Mouse (Mus musculus): Measurements from ENCODE around the gene Mks1.

The Mks1 gene

DNA sequence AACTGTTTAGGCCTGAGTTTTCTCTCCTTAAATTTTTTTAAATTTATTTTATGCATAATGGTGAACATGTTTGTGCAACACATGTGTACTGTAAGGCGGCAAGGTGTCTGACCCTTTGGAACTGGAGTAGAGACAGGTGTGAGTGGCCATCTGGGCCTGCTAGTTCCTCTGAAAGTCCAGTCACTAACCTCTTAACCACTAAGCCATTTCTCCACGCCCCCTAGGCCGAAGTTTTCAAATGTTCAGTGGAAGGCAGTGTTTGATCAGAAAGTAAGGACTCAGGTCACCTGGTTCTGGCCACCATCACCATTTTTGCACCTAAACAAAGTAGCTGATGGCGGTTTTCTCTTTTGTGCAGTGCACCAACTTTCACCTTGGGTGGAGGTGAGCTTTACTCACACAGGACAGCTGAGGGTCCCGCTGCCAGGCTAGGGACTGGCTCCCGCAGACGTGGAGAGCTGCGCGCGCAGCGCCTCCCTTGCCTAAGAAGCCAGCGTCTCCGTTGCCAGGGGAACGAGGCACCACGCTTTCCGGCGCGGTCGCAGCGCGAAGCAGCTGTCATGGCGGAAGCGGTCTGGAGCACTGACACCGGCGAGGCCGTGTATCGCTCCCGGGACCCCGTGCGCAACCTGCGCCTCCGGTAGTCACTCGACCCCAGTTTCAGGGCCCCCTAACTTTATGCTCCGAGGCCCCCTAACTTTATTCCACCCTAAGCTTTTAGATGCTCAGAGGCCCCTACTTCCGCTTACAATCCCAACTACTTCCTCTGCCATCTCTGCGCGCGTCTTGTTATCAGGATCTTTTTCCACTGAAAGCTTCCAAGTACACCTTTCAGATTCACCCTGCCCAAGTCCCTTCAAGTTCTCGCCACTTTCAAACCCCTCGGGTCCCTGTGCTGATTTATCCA, at the start of gene Mks1:
Gene Mks1, plus strand, starts transcription at position 526 of the 907 bp plus-strand sequence.
- DNase-seq: peak; percentile 96 to 97

DNA sequence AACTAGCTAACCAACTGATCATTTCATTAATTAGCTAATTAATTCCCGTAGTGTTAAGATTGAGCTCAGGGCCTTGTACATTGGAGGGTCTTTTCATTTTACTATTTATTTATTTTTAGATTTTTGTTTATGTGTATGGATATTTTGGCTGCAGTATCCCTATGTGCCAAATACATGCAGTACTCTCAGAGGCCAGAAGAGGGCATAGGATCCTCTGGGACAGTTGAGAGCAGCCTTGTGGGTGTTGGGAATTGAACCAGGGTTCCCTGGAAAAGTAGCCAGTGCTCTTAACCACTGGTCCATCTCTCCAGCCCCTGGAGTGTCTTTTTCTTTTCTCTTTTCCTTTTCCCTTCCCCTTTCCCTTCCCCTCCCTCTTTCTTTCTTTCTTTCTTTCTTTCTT, 47.6 kb upstream of the Mks1 start:
- peak; percentile 18 to 32 for DNase-seq

DNA sequence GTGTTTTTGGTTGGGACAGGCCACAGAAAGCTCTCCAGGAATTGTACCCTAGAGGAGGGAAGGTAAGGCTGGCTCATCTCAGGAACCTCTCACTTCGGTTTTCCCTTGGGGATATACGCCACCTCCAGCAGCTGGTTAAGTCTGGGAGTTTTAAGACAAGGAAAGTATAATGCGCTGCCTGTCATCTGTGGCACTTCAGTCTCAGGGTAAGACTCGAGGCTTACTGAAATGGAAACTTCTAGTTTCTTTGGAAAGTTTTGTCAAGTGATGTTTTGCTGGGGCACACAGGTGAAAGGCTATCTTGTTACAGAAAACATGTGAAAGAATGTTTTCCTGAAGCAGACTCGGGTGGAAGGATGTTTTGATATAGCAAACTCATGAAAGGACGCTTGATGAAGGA, 45.6 kb upstream of the Mks1 start:
- DNase-seq: no peak

DNA sequence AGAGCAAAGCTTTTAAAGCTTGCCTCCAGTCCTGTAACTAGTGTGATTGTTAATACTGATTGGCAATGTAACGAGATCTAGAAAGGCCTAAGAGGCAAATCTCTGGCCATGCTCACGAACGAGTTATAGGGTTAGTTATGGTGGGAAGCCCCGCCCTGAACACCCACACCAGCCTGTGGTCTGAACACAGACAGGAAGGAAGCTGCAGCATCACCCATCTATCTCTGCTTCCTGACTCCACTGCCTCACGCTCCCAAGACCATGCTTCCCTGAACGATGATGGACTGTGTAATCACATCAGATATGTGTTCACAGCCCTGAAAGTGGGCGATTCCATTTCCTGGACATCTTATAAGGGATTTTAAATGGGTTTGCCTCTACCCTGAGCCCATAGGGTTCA, 44.8 kb upstream of the Mks1 start:
- DNase-seq: no peak

DNA sequence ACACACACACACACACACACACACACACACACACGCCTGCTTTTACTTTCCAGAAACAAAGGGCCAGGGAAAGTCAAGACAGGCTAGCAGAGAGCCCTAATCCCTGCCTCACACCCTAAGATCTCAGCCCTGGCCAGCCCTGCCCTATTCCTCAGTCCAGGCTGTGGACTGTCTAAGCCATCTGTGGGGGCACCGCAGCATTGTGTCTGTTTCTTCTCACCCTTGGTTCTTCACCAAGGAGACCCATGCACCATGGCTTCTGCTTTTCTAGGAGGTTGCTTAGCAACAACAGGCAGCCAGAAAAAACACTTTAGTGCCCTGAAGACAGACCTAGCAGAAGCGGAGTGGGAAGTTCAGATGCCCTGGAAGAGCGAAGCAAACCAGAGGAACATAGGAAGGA, 41.6 kb upstream of the Mks1 start:
- no peak for DNase-seq

DNA sequence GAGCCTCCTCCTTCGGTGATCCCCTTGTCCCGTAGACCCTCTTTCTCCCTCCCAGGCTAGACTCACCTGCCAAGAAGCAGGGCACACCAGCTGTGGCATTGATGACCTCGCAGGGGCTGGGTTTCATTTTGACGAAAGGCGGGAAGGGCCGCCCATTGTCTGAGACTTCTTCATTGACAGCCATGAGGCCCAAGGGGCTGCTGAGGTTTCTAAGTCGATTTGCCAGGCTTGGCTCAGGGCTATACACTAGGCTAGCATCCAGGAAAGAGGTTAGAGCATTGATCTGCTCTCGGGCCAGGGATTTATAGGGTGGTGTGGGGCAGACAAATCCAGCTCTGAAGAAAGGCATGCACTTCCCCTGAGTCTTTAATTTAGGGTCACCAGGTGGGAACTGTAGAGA, 38.2 kb upstream of the Mks1 start:
- DNase-seq: no peak

DNA sequence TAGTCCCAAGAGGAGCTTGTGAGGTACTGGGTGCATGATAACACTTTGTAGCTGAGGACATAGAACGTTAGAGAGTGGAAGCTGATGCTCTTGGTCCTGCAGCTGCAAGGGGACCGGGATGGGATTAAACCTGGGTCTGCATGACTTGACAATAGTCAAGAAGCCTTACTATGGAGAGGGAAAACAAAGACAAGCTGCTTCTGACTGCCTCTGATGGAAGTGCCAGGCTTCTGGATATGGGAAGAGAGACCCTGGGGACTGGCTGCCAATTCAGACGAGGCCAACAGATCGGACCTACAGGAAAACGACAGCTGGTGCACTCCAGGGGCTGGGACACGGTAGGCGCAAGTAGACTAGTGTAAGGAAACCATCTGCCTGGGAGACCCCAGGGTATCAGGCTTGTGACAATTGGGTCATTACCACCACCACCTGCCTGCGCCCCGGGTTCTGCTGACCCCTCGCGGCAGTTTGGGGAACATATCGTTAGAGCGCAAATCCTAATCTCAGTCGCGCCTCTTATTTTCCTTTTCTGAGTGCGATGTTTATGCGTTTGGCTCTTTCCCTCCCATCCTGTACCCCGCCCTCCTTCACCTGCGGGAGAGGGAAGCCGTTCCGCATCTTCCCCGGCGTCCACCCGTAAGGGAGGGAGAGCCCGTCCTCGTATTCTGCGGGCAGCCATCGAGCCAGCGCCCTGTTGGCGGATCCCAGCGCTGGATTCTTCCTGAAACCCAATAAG, 36.1 kb upstream of the Mks1 start:
- DNase-seq: peak; percentile 63 to 68

DNA sequence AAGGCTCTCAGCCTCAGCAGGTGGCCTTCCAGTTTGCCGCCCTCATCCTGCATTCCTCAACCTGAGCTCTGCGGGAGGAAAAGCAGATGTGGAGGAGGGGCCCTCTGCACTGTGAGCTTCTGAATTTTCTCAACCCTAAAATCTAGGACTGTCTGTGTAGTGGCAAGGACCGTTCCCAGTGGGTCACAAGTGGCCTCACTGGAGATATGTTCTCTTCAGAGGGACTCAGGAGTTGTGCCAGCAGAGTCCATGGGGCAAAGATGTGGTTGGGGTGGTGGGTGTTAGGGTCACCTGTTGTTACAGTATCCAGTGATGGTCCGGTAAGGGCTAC, 35.6 kb upstream of the Mks1 start:
- no peak for DNase-seq

DNA sequence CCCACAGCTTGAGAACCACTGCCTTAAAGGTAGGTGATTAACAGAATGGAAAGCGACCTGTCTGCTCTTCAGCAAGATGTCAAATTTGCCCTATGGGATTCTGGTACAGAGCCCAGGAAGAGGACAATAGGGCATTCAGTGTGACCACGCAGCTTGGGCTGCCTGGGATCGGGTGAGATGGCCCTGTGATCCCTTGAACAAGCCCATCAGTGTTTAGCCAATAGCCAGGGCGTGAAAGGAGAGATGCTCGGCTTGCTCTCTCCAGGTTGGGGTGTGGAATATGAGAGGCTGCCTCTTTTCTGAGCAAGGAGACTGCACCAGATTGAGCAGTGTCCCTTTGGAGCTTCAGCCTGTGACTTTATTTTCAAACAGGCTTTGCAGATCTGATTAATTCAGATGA, 31.5 kb upstream of the Mks1 start:
- DNase-seq: no peak

DNA sequence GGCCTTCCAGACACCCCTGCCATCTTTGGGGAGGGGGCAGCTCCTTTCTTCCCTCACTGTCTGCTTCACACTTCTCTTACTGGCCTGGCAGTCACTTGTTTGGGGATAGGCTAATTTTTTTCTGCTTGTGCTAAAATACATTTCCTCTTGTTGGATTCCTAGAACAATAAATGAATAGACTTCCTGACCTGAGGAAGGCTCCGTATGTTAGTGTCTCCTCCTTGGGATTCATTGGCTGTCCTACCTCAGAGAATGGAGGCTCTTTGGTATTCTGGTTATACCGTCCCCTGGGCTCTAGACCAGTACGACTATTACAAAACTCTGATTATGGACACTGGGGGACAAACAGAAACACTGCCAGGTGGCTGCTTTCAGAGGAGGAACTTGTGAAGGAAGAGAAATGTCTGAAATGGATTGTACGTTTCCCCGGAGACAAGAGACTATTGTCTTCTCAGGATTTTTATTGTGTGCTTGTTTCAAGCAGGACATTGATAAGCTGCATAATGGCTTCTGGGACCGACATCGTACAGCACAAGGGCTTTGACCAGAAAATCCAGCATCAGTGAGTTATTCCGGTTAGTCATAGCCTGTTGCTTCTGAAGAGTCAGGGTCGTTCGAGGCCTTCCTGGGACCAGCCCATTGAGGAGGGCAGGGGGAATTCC, 24.6 kb upstream of the Mks1 start, which contains the start of gene Lpo:
Gene Lpo, minus strand, starts transcription at position 51 of the 662 bp plus-strand sequence.
- no peak for DNase-seq

DNA sequence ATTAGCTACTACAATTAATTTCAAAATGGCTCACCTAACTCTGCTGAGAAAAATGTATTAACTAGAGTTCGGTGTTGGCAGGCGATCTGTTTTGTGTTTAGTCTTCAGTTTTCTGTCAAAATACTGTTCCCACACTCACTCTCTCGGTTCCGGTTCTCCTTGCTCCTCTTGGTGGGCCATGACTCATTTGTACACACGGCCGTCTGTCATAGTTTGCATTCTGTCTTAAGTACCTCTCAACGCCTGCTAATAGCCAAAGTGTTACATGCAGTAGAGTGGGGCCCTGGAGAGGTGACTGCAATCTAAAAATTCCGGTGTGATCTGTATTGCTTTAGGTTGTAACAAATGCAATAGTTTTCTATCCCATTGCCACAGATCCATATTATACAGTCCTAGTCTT, 12.3 kb upstream of the Mks1 start:
- no peak for DNase-seq

DNA sequence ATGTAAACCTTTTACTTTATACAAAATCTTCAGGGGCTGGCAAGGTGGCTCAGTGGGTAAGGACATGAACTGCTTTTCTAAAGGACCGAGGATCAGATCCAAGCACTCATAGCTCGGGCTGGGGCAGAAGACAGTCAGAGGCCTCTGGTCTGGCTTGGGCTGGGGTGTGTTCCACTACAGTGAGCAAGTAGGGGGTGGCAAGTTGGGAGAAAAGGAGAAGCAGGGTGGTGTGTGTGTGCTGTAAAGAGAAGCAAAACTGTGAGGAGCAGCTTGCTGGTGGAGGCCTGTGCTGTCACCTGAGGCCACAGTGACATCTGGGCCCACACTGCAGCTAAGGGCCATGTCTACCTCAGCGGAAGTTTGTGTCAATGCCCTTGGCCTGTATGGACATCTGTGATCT, 11.6 kb upstream of the Mks1 start:
- DNase-seq: no peak

DNA sequence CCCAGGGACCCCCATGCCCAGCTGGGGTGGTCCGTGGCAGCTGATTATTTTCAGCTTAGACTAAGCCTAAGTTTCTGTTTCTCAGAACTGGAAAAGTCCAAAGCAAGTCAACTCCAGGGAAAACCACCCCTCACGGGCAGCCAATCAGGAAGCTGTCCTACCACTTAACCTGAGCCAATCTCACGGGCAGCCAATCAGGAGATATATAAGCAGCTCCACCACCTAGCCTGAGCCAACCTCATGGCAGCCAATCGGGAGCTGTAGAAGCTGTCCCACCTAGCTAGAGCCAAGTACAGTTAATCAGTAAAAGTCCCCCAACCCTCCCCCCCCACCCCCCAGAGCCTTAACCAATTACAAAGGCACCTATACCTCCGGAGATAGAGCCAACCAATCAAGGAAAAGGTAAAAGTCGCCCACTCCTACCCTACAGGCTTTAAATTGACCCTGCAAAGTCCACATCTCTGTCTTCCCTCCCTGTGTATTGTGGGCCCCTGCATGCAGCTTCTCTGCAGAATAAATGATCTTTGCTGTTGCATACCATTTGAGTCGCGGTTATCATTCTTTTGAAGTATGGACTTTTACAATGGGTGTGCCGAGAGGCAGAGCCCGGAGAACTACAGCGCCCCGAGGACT, 5.9 kb upstream of the Mks1 start:
- no peak for DNase-seq

DNA sequence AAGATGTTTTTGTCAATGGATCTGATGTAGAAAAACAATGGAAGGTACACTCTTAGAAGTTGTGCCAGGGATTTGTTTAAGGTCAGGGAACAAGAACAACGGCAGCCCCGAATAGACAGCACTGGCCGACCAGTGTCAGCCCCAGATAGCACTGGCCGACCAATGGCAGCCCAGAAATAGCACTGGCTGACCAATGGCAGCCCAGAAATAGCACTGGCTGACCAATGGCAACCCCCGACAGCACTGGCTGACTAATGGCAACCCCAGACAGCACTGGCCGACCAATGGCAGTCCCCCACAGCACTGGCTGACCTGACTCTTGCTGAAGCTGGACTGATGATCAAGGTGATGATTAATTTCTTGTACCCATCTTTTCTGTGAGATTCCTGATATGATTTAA, 5.1 kb upstream of the Mks1 start:
- DNase-seq: no peak

DNA sequence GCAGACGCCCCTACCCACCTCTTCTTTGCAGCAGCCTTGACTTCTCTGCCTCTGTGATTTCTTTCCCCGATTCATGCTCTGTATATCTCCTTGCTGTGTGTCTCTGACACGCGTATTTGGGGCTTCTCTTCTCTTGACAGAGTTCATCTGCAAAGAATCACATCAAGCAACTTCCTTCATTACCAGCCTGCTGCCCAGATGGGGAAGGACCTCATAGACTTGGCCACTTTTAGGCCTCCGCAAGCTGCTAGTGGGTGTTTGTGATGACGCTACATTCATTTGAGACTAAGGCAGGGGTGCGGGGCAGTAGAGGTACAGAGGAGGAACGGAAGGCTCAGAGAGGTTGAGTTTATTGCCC, 561 bp downstream of the Mks1 start:
- no peak for DNase-seq

DNA sequence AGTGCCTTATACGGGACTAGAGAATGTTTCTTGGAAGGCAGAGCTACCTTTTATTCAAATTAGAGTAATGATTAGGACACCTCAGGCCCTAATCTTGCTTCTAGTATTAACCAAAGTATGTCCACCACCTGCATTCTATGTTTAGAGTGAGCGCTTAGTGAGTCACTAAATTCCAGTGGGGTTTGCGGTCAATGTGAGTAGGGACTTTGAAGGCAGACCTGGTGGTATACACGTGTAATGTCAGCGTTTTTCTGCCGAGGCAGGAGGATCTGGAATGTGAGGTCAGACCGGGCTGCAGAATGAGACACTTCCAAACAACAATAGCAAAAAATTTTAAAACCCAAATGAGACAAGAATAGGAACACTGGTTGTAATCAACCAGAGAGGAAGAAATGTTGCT, 1.5 kb downstream of the Mks1 start:
- no peak for DNase-seq

DNA sequence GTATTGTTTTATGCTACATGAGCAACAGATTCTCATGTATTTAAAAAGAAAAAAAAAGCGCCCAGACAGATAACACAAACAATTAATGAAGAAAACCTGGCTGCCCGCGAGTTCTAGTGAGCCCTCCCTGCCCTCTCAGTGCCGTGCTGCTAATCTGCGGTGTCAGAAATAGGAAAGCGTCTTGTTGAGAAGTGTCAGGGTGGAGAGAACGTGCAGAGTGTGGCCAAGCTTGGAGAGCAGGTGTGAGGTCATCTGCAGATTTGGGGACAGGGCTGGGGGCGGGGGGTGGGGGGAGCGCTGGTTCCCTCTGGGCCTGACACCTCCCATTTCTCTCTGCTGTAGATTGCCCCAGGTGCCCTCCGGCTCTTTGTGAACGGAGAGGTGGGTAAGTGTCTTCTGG, 6.3 kb downstream of the Mks1 start:
- no peak for DNase-seq

DNA sequence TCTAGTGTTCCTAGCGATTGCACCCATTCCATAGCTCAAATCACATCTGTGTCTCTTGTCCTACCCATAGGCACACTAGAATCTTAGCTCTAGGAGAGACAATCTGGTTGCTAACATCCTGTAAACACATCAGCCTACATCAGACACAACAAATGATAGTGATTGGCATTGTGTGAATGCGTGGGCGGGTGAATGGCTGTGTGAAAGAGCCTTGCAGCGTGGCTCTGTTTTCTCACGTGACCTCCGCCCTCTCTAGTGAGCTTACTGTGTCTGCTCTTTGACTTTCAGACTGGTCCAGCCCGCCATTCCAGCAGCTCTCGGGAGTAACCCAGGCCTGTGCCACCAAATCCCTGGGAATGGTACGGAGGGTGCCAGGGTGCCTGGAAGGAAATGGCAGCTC, 7.4 kb downstream of the Mks1 start:
- DNase-seq: no peak

DNA sequence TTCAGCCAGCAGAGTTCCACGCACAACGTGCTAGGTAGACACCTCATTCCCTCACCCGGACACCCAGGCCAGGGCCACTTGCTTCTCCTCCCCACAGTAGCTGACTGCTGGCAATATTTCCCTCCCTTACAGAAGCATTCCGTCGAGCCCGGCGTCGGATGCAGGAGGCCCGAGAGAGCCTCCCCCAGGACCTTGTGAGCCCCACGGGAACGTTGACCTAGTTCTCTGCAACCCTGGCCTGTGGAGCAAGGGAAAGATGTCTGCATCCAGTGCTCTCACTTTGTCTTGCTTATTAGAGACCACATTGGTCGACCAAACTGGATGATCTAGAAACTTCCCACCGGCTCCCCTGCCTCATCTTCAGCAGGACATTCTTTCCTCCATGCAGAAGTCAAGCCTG, 9.8 kb downstream of the Mks1 start:
- no peak for DNase-seq

DNA sequence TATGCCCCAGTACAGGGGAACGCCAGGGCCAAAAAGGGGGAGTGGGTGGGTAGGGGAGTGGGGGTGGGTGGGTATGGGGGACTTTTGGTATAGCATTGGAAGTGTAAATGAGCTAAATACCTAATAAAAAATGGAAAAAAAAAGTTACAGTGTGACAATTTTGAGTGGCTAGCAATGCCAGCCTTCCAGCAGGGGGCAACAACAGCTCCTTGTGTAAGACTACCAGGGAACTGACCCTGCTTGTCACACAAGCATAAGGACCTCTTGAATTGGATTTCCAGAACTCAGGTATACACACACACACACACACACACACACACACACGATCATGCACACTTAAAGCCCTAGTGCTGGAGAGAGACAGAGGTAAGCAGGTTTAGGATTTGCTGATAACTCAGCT, 13.9 kb downstream of the Mks1 start:
- DNase-seq: peak; percentile 64 to 66

DNA sequence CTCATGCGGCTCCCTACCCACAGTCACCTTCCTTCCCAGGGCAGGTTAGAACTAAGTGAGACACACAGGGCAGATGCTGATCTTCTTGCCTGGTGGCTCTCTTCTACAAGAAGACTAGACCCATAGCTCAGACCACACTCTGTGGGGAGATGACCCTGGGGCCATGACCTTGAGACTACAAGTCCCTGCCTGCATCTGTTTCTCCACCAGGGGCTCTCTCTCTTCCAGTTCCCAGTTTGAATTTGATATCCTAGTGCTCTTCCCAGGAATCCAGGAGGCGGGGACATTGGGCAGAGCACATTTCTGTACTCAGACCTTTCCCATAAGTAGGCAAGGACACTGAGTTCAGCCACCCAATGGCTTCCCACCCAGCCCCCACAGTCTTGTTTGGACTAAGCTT, 17.1 kb downstream of the Mks1 start:
- no peak for DNase-seq

DNA sequence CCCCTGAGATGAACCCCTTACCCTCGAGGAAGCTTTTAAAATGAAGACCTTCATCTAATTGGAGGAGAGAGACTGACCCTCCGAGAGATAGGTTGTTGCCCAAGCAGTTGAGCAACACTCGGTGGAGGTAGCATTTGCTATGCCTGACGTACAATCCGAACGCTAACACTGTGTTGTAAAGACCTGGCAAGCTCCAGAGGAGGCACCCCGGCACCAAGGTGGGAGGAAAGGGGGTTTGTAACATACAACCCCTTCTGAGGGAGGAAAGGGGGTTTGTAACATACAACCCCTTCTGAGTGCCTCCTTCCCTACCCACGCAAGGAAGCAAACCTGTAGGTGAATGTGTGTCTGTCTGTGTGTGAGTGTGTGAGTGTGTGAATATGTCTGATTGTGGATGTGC, 18.8 kb downstream of the Mks1 start:
- no peak for DNase-seq

DNA sequence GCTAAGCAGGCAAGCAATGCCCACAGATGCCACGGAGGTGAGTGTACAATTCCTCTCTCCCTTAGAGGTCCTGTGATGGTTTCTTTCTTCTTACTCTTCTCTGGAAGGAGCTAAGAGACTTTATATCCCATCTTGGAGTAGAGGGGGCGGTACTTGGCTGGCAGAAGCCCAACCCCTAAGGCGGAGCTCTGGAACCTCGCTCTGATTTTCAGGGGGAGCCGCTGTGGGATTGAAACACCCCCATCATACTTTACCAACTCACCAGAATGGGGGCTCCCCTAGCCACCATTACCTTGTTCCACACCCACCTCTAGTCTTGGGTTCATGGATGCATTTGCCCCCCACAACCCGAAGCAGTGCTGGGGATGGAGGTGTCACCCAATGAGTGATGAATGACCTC, 22.4 kb downstream of the Mks1 start, which contains the start of gene Epx:
Gene Epx, minus strand, starts transcription at position 101 of the 400 bp plus-strand sequence.
- no peak for DNase-seq

Measured in kidney, postnatal 4 days (tissue).